Mouse (Mus musculus): ENCODE measurements around the gene Slco3a1.
"Not testable (repeated sequence)": the region's sequence is repeated elsewhere in the genome, so short reads cannot be mapped to it uniquely, and the experiment has no call there.

Slco3a1 gene

GRCm38 (mm10) chr7:74427135-74427534 lies 127.4 kb downstream of the Slco3a1 start:
- DNase-seq (ENCODE audit: low spot score), result no peak

- no peak for DNase-seq (ENCODE audit: low spot score)
These were observed 128.6 kb downstream of the Slco3a1 start for GRCm38 (mm10) chr7:74425941-74426340.

- DNase-seq (ENCODE audit: low spot score), result no peak
These were observed 130.4 kb downstream of the Slco3a1 start for GRCm38 (mm10) chr7:74423928-74424850.

GRCm38 (mm10) chr7:74423316-74423715 lies 131.3 kb downstream of the Slco3a1 start:
- DNase-seq (ENCODE audit: low spot score), result no peak

- DNase-seq (ENCODE audit: low spot score), result no peak
These were observed 131.8 kb downstream of the Slco3a1 start for GRCm38 (mm10) chr7:74422731-74423130.

GRCm38 (mm10) chr7:74422002-74422401 lies 132.6 kb downstream of the Slco3a1 start:
- DNase-seq (ENCODE audit: low spot score), result no peak

- DNase-seq (ENCODE audit: low spot score), result no peak
These were observed 133.0 kb downstream of the Slco3a1 start for GRCm38 (mm10) chr7:74421591-74421990.

- DNase-seq (ENCODE audit: low spot score), result no peak
These were observed 134.9 kb downstream of the Slco3a1 start for GRCm38 (mm10) chr7:74419706-74420105.

- DNase-seq (ENCODE audit: low spot score), result no peak
These were observed 137.6 kb downstream of the Slco3a1 start for GRCm38 (mm10) chr7:74417009-74417408.

- DNase-seq (ENCODE audit: low spot score), result no peak
These were observed 139.3 kb downstream of the Slco3a1 start for GRCm38 (mm10) chr7:74415241-74415640.

GRCm38 (mm10) chr7:74413738-74414716 lies 140.6 kb downstream of the Slco3a1 start:
- no peak for DNase-seq (ENCODE audit: low spot score)

GRCm38 (mm10) chr7:74408601-74409323 lies 145.8 kb downstream of the Slco3a1 start:
- DNase-seq (ENCODE audit: low spot score), result no peak

GRCm38 (mm10) chr7:74407851-74408250 lies 146.7 kb downstream of the Slco3a1 start:
- not testable (repeated sequence) for DNase-seq (ENCODE audit: low spot score)

- DNase-seq (ENCODE audit: low spot score), result no peak
These were observed 154.9 kb downstream of the Slco3a1 start for GRCm38 (mm10) chr7:74399729-74400128.

- no peak for DNase-seq (ENCODE audit: low spot score)
These were observed 155.4 kb downstream of the Slco3a1 start for GRCm38 (mm10) chr7:74399154-74399553.

GRCm38 (mm10) chr7:74398326-74398725 lies 156.3 kb downstream of the Slco3a1 start:
- no peak for DNase-seq (ENCODE audit: low spot score)

- DNase-seq (ENCODE audit: low spot score), result no peak
These were observed 163.1 kb downstream of the Slco3a1 start for GRCm38 (mm10) chr7:74391451-74391873.

GRCm38 (mm10) chr7:74389570-74389969 lies 165.0 kb downstream of the Slco3a1 start:
- no peak for DNase-seq (ENCODE audit: low spot score)

- DNase-seq (ENCODE audit: low spot score), result peak; percentile 55
These were observed 168.3 kb downstream of the Slco3a1 start for GRCm38 (mm10) chr7:74386257-74386656.

GRCm38 (mm10) chr7:74383040-74383666 lies 171.4 kb downstream of the Slco3a1 start:
- no peak for DNase-seq (ENCODE audit: low spot score)

GRCm38 (mm10) chr7:74382286-74382685 lies 172.3 kb downstream of the Slco3a1 start:
- no peak for DNase-seq (ENCODE audit: low spot score)
